Mouse (Mus musculus) small intestine, adult 2 months (tissue): Measurements from ENCODE around the gene Cep63. TPM values are rescaled to one million over a fixed set of nuclear protein-coding genes. Genes with fewer than 3 reads are reported as not detected.

ENCODE experiments used
- H3K27ac ChIP-seq: fragments of 200-500 bp; 2 replicates; pipeline ENCODE4 v1.5.1; 2012; ENCODE audit warnings: low read depth, low read length, control low read depth, inconsistent platforms; ENCODE audit not compliant: insufficient read depth
- H3K27me3 ChIP-seq: fragments of 200-500 bp; 2 replicates; pipeline ENCODE4 v1.6.1; 2012; ENCODE audit warnings: mild to moderate bottlenecking, moderate library complexity, low read length, inconsistent platforms; ENCODE audit not compliant: control insufficient read depth, insufficient read depth
- H3K36me3 ChIP-seq: fragments of 200-500 bp; 2 replicates; pipeline ENCODE4 v1.6.1; 2012; ENCODE audit warnings: mild to moderate bottlenecking, low read length, control low read depth, inconsistent platforms; ENCODE audit not compliant: control insufficient read depth, insufficient read depth
- H3K4me1 ChIP-seq: fragments of 200-500 bp; 2 replicates; pipeline ENCODE4 v1.6.1; 2012; ENCODE audit warnings: low read length, inconsistent platforms, mixed read lengths; ENCODE audit not compliant: control insufficient read depth, insufficient read depth, insufficient read length
- H3K4me3 ChIP-seq: fragments of 200-500 bp; 2 replicates; pipeline ENCODE4 v1.5.1; 2012; ENCODE audit warnings: low read depth, mild to moderate bottlenecking, control low read depth, inconsistent platforms, low read length, moderate library complexity
- CTCF ChIP-seq: fragments of 200-500 bp; IDR thresholded peaks from 2 replicates; pipeline ENCODE4 v1.5.1; 2012; ENCODE audit warnings: low read depth, mild to moderate bottlenecking, control low read depth, inconsistent platforms, low read length, moderate library complexity, mixed read lengths; ENCODE audit not compliant: insufficient replicate concordance, insufficient read length; ENCODE audit errors: extremely low read depth
- POLR2A ChIP-seq: fragments of 200-500 bp; IDR thresholded peaks from 2 replicates; pipeline ENCODE4 v1.6.1; 2012; ENCODE audit warnings: low read depth, mild to moderate bottlenecking, control low read depth, inconsistent platforms, low read length, moderate library complexity
- WGBS: fragments of 180-500 bp; shearing (Covaris S2); methylation state at CpG from one replicate; pipeline ENCODE4 v1.1.7; 2018; 5-methylcytosine and 5-hydroxymethylcytosine counted together
- polyA plus RNA-seq: library from polyadenylated mRNA; depleted of rRNA; stranded (reverse); fragments of >200 nt; gene quantifications from 2 replicates; pipeline ENCODE4 v1.2.3, GENCODE M21; 2012

Gene Cep63
- polyA plus RNA-seq, 1 experiment, result 1.3 TPM

GRCm38 (mm10) chr9:102639510-102639909 is 13.2 kb upstream of the Cep63 start:
- Histone ChIP-seq H3K4me3 (no peak overlapping the region), H3K27ac (no peak overlapping the region), H3K4me1 (no peaks in the 10 kb centered on the region), H3K36me3 (no peaks in the 10 kb centered on the region), H3K27me3 (no peaks in the 10 kb centered on the region)
- WGBS, result 70% methylated on average over 8 of the region's 8 CpGs
- no peak for TF ChIP-seq POLR2A
- TF ChIP-seq CTCF, result no peak

GRCm38 (mm10) chr9:102638963-102639362 is 12.6 kb upstream of the Cep63 start:
- Histone ChIP-seq H3K36me3 (peaks cover 4% of the 10 kb centered on the region; the same call in 1 of the 2 replicates), H3K4me3 (no peak overlapping the region), H3K27ac (no peak overlapping the region), H3K27me3 (no peaks in the 10 kb centered on the region), H3K4me1 (no peaks in the 10 kb centered on the region)
- 68% methylated on average over 7 of the region's 7 CpGs for WGBS
- TF ChIP-seq CTCF, result no peak

GRCm38 (mm10) chr9:102637115-102637514 is 10.8 kb upstream of the Cep63 start:
- Histone ChIP-seq H3K27ac (no peak overlapping the region), H3K27me3 (no peaks in the 10 kb centered on the region), H3K4me3 (no peak overlapping the region), H3K4me1 (no peaks in the 10 kb centered on the region), H3K36me3 (peaks cover 6% of the 10 kb centered on the region; the same call in 1 of the 2 replicates)
- whole genome bisulfite sequencing, result 34% methylated on average over 4 of the region's 4 CpGs
- no peak for TF ChIP-seq POLR2A
- TF ChIP-seq CTCF, result no peak

GRCm38 (mm10) chr9:102636553-102636952 is 10.2 kb upstream of the Cep63 start:
- no peaks in the 10 kb centered on the region for H3K27me3 ChIP-seq
- H3K4me1 ChIP-seq, result no peaks in the 10 kb centered on the region
- peaks cover 6% of the 10 kb centered on the region; the same call in 1 of the 2 replicates for H3K36me3 ChIP-seq
- no peak overlapping the region for H3K4me3 ChIP-seq
- no peak overlapping the region for H3K27ac ChIP-seq
- WGBS, result 4% methylated on average over 4 of the region's 4 CpGs
- TF ChIP-seq CTCF, result peak; percentile 51; the same call in 1 of the 2 replicates
- no peak for TF ChIP-seq POLR2A

- H3K27ac ChIP-seq, result no peak overlapping the region
- WGBS, result 81% methylated on average over 8 of the region's 8 CpGs
- TF ChIP-seq CTCF (no peak), POLR2A (no peak)
Measured at GRCm38 (mm10) chr9:102634453-102634852, 8.1 kb upstream of the Cep63 start.

GRCm38 (mm10) chr9:102632923-102633537 is 6.7 kb upstream of the Cep63 start:
- H3K4me1 ChIP-seq, result peaks cover 2% of the 10 kb centered on the region; the same call in 1 of the 2 replicates
- no peaks in the 10 kb centered on the region for H3K27me3 ChIP-seq
- whole genome bisulfite sequencing, result 78% methylated on average over 1 of the region's 1 CpGs
- TF ChIP-seq POLR2A (no peak), CTCF (peak; percentile 14; the same call in 1 of the 2 replicates)
- H3K36me3 ChIP-seq, result peaks cover 6% of the 10 kb centered on the region; the same call in 1 of the 2 replicates
- no peak overlapping the region for H3K27ac ChIP-seq
- no peak overlapping the region for H3K4me3 ChIP-seq

More at GRCm38 (mm10) chr9:102634453-102634852, 8.1 kb upstream of the Cep63 start:
- no peak overlapping the region for H3K4me3 ChIP-seq
- H3K36me3 ChIP-seq, result peaks cover 6% of the 10 kb centered on the region; the same call in 1 of the 2 replicates
- H3K4me1 ChIP-seq, result no peaks in the 10 kb centered on the region
- H3K27me3 ChIP-seq, result no peaks in the 10 kb centered on the region

GRCm38 (mm10) chr9:102632173-102632572 is 5.8 kb upstream of the Cep63 start:
- H3K27me3 ChIP-seq, result no peaks in the 10 kb centered on the region
- H3K4me3 ChIP-seq, result no peak overlapping the region
- 80% methylated on average over 4 of the region's 4 CpGs for WGBS
- H3K36me3 ChIP-seq, result peaks cover 6% of the 10 kb centered on the region; the same call in 1 of the 2 replicates
- TF ChIP-seq POLR2A (no peak), CTCF (no peak)
- peaks cover 7% of the 10 kb centered on the region; the same call in 1 of the 2 replicates for H3K4me1 ChIP-seq
- no peak overlapping the region for H3K27ac ChIP-seq

GRCm38 (mm10) chr9:102631589-102632147 is 5.3 kb upstream of the Cep63 start:
- peaks cover 6% of the 10 kb centered on the region; the same call in 1 of the 2 replicates for H3K36me3 ChIP-seq
- 71% methylated on average over 2 of the region's 2 CpGs for WGBS
- H3K27me3 ChIP-seq, result no peaks in the 10 kb centered on the region
- H3K27ac ChIP-seq, result no peak overlapping the region
- no peak for TF ChIP-seq CTCF
- no peak for TF ChIP-seq POLR2A
- no peak overlapping the region for H3K4me3 ChIP-seq
- H3K4me1 ChIP-seq, result peaks cover 9% of the 10 kb centered on the region; the same call in 1 of the 2 replicates
